Mouse (Mus musculus) mouse embryonic stem cell (cell line): Measurements from ENCODE around the gene Sec31a.
"Not testable (repeated sequence)": the region's sequence is repeated elsewhere in the genome, so short reads cannot be mapped to it uniquely, and the experiment has no call there.

Experiments used
- in situ Hi-C, 2 experiments: fragments of 300-500 bp; cut with MboI; formaldehyde crosslinking; loops; 1 replicate in 1 of 2; 3 replicates in 1 of 2; pipeline ENCODE4 v1.14.3; 2019 to 2020; ENCODE audit warnings: low sequenced_read_pairs in 2 of 2, low pct_unique_long_range_greater_than_20kb in 1 of 2, mixed read lengths in 1 of 2; ENCODE audit not compliant: unreplicated experiment in 1 of 2

Sec31a gene

DNA sequence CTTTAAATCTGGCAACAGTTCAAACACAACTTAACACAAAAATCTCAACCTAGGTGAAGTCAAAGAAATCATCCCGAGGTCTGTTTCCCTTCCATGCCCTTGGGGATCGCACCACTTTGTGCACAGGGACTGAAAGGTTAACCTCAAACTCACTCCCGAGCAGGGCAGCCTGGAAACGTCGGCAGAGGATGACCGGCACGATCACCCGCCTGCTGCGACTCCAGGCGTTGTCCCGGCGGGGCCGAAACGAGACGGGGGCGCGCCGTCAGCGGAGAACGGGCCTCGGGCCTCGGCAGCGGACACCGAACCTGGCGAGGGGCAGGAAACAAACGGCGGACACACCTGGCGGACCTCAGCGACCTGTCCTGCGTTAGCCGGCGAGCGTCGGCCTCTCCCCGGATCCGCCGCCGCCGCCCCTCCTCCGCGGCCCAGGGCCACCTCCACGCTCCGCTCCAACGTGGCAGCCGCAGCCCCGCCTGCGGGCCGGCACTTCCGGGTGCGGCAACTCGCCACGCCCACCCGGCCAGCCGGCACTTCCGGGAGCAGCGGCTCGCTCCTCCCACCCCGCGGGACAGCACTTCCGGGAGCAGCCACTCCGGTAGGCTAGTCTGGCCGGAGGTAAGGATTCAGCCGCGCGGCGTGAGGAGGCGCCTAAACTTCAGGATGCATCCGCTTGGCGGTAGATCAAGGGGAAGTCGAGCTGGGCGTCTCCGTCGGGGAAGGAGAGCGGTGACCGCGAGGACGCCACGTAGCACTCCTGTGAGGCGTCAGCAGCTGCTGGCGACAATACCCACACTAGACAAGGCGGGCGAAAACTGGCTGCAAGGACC lies at the start of gene Sec31a:
Gene Sec31a (minus strand): TSS at position 474 of the 830 bp plus-strand sequence.
- in situ Hi-C loops: no loop called here

DNA sequence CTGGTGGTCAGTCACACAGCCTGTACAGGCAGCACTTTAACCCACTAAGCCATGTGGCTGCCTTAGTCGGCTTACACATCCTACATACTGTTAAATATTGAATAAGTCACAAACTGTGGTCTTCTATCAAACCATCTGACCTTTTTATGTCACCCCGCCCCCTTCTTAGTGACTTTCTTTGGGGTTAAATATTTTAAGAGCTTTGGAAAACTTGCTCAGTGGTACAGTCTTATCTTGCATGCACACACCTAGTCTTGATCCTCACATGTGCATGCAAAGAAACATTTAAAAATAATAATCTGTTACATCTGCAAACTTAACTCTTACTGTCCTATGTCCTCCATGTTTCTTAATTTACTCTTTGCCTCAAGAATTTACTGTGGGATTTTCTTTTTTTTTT lies 46.3 kb upstream of the Sec31a start:
- in situ Hi-C loops: no loop called here

DNA sequence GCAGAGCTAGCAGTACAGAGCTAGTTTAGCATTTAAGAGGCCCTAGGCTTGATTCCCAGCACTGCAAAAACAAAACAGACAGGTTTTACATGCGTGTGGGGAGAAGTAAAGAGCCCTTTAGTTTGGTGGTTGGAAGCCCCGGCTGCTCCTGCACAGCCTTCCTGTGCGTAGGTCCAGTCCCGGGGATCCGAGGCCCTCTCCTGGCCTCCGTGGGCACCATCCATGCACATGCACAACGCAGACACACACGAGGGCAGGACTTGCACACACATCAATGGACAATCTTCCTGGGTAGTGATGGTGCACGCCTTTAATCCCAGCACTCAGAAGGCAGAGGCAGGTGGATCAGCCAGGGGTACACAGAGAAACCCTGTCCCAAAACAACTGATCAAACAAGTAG lies 45.5 kb upstream of the Sec31a start:
- in situ Hi-C loops: no loop called here

DNA sequence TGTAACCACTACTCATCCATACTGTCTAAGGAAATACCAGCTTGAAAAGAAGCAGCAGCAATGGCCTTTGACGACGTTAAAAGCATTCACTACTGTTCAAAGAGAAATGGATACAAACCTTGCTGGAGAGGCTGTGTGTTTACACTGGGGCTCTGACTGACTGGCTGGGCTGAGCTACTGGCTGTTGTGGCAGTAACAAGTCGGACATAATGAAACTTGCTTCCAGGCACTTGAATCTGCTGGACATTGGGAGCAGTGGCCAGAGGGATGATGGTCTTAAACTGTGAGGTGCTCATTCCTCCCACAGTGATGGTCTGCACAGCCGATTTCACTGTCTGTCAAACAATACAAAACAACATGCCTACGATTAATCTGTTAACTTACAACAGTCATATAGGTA lies 43.4 kb upstream of the Sec31a start:
- in situ Hi-C loops: no loop called here

GRCm38 (mm10) chr5:100451871-100452270 lies 35.8 kb upstream of the Sec31a start:
- in situ Hi-C loops: no loop called here

GRCm38 (mm10) chr5:100438796-100439195 lies 22.8 kb upstream of the Sec31a start:
- in situ Hi-C loops: no loop called here

DNA sequence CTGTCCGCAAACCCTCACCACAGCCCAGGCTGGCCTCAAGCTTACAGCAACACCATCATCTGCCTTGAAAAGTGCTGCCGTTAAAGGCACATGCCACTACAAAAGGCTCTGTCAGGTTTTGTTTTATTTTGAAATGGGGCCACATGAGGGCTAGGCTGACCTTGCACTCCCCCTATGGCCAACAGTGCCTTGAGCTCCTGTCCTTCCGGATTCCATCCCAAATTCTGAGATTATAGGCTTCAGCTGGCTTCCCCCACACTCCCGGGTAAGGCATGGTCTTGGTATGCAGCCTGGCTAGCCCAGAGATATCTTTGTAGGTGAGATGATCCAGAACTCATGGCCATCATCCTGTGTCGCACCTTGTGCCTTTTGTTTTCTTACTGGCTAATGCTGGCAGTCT lies 21.9 kb upstream of the Sec31a start:
- in situ Hi-C loops: no loop called here

DNA sequence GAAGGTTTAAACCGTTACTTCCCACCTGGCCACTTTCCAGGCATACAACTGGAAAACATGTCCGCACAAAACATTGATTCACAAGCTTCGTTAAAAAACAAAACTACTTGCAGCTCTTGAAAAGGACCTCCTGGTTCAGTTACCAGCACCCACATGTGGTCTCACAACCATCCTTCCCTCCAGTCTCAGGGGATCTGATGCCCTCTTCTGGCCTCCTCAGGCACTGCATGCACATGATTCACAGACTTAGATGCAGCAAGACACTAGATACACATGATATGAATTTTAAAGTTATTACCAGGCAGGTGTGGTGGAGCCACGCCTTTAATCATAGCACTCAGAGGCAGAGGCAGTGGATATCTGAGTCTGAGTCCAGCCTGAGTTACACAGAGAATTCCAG lies 21.1 kb upstream of the Sec31a start:
- in situ Hi-C loops: no loop called here

DNA sequence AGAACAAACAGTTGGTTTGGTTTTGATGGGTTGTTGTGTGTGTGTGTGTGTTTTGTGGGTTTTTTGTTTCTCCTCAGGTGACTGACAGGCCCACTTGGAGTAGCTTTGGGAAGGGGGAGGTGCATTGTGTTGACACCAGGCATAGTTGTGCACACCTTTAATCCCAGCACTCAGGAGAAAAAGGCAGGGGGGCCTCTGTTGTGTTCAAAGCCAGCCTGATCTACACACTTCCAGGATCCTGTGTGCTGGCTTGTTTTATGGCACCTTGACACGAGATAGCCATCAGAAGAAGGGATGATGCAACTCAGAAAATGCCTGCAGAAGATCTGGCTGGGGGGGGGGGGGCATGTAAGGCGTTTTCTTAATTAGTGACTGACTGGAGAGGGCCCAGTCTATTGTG lies 14.9 kb upstream of the Sec31a start:
- in situ Hi-C loops: no loop called here

- in situ Hi-C loops: no loop called here
These were observed 14.0 kb upstream of the Sec31a start for GRCm38 (mm10) chr5:100430076-100430390.

DNA sequence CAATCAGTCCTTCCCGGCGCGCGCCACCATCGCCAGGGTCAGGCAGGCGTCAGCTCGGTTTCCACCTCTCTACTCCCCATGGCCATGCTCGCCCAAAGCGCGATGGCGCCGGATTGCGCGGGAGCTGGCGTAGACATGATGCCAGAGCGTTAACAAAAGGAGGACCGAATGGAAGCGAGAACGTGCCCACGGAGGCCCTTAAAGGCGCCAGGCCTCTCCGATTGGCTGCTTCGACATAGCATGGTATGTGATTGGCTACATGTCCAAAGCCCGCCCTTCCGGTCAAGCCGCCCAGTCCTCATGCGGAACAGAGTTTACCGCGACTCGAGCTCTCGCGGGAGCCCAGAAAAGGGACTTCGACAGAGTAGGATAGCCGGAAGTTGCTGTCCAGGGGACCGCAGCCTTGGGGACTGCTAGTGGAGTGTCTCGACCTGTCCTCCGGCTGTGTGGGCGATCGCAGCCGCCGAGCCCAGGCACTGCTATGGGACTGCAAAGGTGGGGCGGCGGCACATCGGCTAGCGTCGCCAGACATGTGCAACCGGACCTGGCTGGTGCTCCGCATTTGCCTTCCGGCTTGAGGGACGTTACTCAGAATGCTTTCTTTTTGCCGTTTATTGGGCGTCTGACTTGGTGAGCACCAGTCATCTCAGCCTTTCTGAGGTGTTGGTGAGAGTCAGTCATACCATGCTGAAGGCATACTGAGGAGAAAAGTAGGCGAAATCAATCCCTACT lies 13.5 kb upstream of the Sec31a start:
- in situ Hi-C loops: no loop called here

DNA sequence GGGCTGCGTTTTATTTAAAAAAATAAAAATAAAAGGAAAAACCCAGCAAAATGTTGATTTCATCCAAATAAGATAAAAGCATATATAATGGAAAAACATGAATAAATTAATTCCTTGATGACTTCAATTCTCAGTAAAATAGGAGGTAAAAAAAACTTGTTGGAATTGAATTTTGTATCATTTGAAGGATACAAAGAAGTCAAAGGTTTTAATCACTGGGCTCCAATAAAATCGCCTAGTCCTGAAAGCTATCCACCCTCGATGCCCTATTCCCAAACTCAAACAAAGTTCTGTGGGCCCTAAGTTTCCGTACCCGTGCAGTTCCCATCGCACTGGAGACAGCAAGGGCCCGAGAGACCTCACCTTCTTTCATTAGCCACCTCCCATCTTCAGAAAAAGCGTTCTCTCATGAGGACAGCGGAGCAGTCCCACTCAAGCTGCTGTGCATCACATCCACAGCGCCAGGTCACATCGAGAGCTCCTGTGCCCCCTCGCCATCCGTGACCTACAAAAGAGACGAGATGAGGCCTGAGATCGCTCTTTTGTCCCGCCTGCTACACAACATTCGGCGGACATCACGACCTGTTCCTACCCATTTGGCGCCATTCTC lies 12.8 kb upstream of the Sec31a start:
- in situ Hi-C loops: no loop called here

GRCm38 (mm10) chr5:100428031-100428733 lies 12.1 kb upstream of the Sec31a start:
- in situ Hi-C loops: no loop called here

- in situ Hi-C loops: no loop called here
These were observed 11.2 kb upstream of the Sec31a start for GRCm38 (mm10) chr5:100427276-100427675.

DNA sequence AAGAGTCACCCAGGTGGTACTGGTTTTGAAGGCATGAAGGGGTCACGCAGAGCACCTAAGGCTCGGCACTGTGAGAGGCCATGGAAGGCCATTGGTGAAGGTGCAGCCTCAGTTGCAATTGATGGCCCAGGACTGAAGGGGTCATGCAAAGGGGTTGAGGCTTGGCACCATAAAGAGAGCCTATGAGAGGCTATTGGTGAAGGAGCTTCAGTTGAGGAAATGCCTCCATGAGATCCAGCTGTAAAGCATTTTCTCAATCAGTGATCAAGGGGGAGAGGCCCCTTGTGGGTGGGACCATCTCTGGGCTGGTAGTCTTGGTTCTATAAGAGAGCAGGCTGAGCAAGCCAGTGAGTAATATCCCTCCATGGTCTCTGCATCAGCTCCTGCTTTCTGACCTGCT lies 9.8 kb upstream of the Sec31a start:
- in situ Hi-C loops: not testable (repeated sequence)

- in situ Hi-C loops: no loop called here
These were observed 8.2 kb upstream of the Sec31a start for GRCm38 (mm10) chr5:100424252-100424651.

- in situ Hi-C loops: no loop called here
These were observed 7.6 kb upstream of the Sec31a start for GRCm38 (mm10) chr5:100423626-100424025.

- in situ Hi-C loops: no loop called here
These were observed 2.8 kb upstream of the Sec31a start for GRCm38 (mm10) chr5:100418861-100419260.

DNA sequence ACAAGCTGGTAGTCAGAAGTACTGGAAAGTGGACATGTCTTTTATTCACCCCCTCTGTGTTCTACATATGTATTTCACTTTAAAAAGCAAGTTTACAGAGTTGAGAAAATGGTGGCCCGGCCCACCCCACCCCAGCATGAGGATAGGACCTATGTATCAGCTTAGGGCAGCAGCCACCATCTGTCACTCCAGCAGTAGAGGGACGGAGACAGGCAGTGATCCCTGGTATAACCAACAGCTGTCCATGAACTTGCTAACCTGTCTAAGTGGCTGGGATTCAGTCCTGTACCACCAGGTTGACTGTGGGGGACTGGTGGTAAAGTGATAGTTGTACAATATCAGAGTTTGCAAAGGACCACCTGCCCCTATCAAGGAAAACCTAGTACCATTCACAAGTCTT lies 2.0 kb upstream of the Sec31a start:
- in situ Hi-C loops: no loop called here
